Mouse (Mus musculus) forebrain, postnatal 0 days (tissue): ENCODE measurements at regions not wholly inside any gene's neighbourhood (a gene's known extent, or its start where the extent isn't known, plus 50 kb on each side); places are given as distances from the start of the nearest gene placed in this dataset.
A peak's percentile ranks its signal among the peaks of the same experiment; 100 is the strongest.

ENCODE experiments used
- ATAC-seq: fragments of 200-750 bp; cut with Nextera tagmentation; 2 replicates; pipeline ENCODE4 v1.8.0; 2017; ENCODE audit warnings: mild to moderate bottlenecking, moderate library complexity
- DNase-seq: peaks from one replicate; pipeline ENCODE4 v3.0.0-alpha.2; 2015
- H3K27ac ChIP-seq: fragments of 300-500 bp; sonication (generic); 2 replicates; pipeline ENCODE4 v1.5.1; 2014; ENCODE audit warnings: low read depth, mild to moderate bottlenecking, antibody characterized with exemption, low read length, moderate library complexity, mixed read lengths
- H3K27me3 ChIP-seq: fragments of 300-500 bp; sonication (generic); 2 replicates; pipeline ENCODE4 v1.6.1; 2014; ENCODE audit warnings: mild to moderate bottlenecking, low read length, mixed read lengths; ENCODE audit not compliant: insufficient read depth
- H3K36me3 ChIP-seq: fragments of 300-500 bp; sonication (generic); 2 replicates; pipeline ENCODE4 v1.6.1; 2014; ENCODE audit warnings: mild to moderate bottlenecking, moderate library complexity; ENCODE audit not compliant: insufficient read depth
- H3K4me1 ChIP-seq: fragments of 300-500 bp; sonication (generic); 2 replicates; pipeline ENCODE4 v1.6.1; 2014; ENCODE audit warnings: antibody characterized with exemption; ENCODE audit not compliant: insufficient read depth
- H3K4me2 ChIP-seq: fragments of 300-500 bp; sonication (generic); 2 replicates; pipeline ENCODE4 v1.6.1; 2014; ENCODE audit warnings: low read depth, mild to moderate bottlenecking, moderate library complexity
- H3K4me3 ChIP-seq: fragments of 300-500 bp; sonication (generic); 2 replicates; pipeline ENCODE4 v1.5.1; 2014; ENCODE audit warnings: low read depth, low read length, mixed read lengths
- H3K9ac ChIP-seq: fragments of 300-500 bp; sonication (generic); 2 replicates; pipeline ENCODE4 v1.6.1; 2014; ENCODE audit warnings: mild to moderate bottlenecking
- H3K9me3 ChIP-seq: fragments of 300-500 bp; sonication (generic); 2 replicates; pipeline ENCODE4 v1.6.1; 2016; ENCODE audit warnings: low read length
- CTCF ChIP-seq: sonication (generic); IDR thresholded peaks from 2 replicates; pipeline ENCODE4 v1.5.1; 2016; ENCODE audit warnings: antibody characterized with exemption, control low read depth, low read depth
- WGBS: fragments of 180-500 bp; shearing (Covaris S2); extraction: QIAGEN DNeasy Blood & Tissue Kit; methylation state at CpG from one replicate; pipeline ENCODE4 v1.1.7; 2014; 5-methylcytosine and 5-hydroxymethylcytosine counted together

- Histone ChIP-seq H3K4me1 (no peaks in the 10 kb centered on the region), H3K36me3 (no peaks in the 10 kb centered on the region), H3K27me3 (no peaks in the 10 kb centered on the region), H3K27ac (no peak overlapping the region), H3K4me2 (no peak overlapping the region), H3K9ac (no peak overlapping the region), H3K4me3 (no peak overlapping the region), H3K9me3 (no peaks in the 10 kb centered on the region)
- WGBS, result 49% methylated on average over 16 of the region's 16 CpGs
- ATAC-seq (no peak), DNase-seq (no peak)
- TF ChIP-seq CTCF, result no peak
Measured at GRCm38 (mm10) chr13:48717036-48717435, 54.2 kb downstream of the Barx1 start.

GRCm38 (mm10) chr13:48717451-48717850 lies 54.7 kb downstream of the Barx1 start:
- TF ChIP-seq CTCF, result no peak
- H3K4me1 ChIP-seq, result no peaks in the 10 kb centered on the region
- H3K27ac ChIP-seq, result no peak overlapping the region
- H3K4me3 ChIP-seq, result no peak overlapping the region
- no peak overlapping the region for H3K4me2 ChIP-seq
- 41% methylated on average over 10 of the region's 10 CpGs for WGBS
- DNase-seq (no peak), ATAC-seq (no peak)
- no peaks in the 10 kb centered on the region for H3K27me3 ChIP-seq
- no peaks in the 10 kb centered on the region for H3K36me3 ChIP-seq
- no peaks in the 10 kb centered on the region for H3K9me3 ChIP-seq
- H3K9ac ChIP-seq, result no peak overlapping the region

GRCm38 (mm10) chr13:48723676-48724075 lies 60.9 kb downstream of the Barx1 start:
- no peak for TF ChIP-seq CTCF
- H3K36me3 ChIP-seq, result no peaks in the 10 kb centered on the region
- no peak overlapping the region for H3K27ac ChIP-seq
- H3K4me2 ChIP-seq, result no peak overlapping the region
- peak; percentile 12; the same call in 1 of the 2 replicates for ATAC-seq
- H3K9me3 ChIP-seq, result no peaks in the 10 kb centered on the region
- no peak for DNase-seq
- no peak overlapping the region for H3K4me3 ChIP-seq
- no peak overlapping the region for H3K9ac ChIP-seq
- WGBS, result 11% methylated on average over 8 of the region's 8 CpGs
- H3K27me3 ChIP-seq, result no peaks in the 10 kb centered on the region
- no peaks in the 10 kb centered on the region for H3K4me1 ChIP-seq

GRCm38 (mm10) chr13:48726430-48726829 lies 63.6 kb downstream of the Barx1 start:
- DNase-seq (peak; percentile 35), ATAC-seq (peak; percentile 69)
- H3K27me3 ChIP-seq, result peaks cover 11% of the 10 kb centered on the region
- H3K4me2 ChIP-seq, result no peak overlapping the region
- WGBS, result 45% methylated on average over 4 of the region's 4 CpGs
- no peaks in the 10 kb centered on the region for H3K9me3 ChIP-seq
- no peaks in the 10 kb centered on the region for H3K4me1 ChIP-seq
- H3K4me3 ChIP-seq, result no peak overlapping the region
- no peaks in the 10 kb centered on the region for H3K36me3 ChIP-seq
- TF ChIP-seq CTCF, result peak; percentile 69
- no peak overlapping the region for H3K27ac ChIP-seq
- H3K9ac ChIP-seq, result no peak overlapping the region

GRCm38 (mm10) chr13:48731046-48731996 lies 68.5 kb downstream of the Barx1 start:
- Histone ChIP-seq H3K27me3 (peaks cover 23% of the 10 kb centered on the region), H3K36me3 (no peaks in the 10 kb centered on the region), H3K4me2 (peak overlapping the region; percentile 51), H3K9me3 (no peaks in the 10 kb centered on the region), H3K9ac (no peak overlapping the region), H3K4me1 (no peaks in the 10 kb centered on the region), H3K4me3 (peak overlapping the region; percentile 21), H3K27ac (no peak overlapping the region)
- 0 out of 2 replicates have a peak, but pooled peaks have one; percentile 9 for TF ChIP-seq CTCF
- DNase-seq (peak; percentile 18), ATAC-seq (0 out of 2 replicates have a peak, but pooled peaks have one; percentile 32)
- 5% methylated on average over 45 of the region's 51 CpGs for WGBS

- Histone ChIP-seq H3K36me3 (no peaks in the 10 kb centered on the region), H3K27me3 (peaks cover 23% of the 10 kb centered on the region), H3K9ac (no peak overlapping the region), H3K27ac (no peak overlapping the region), H3K9me3 (no peaks in the 10 kb centered on the region), H3K4me3 (no peak overlapping the region), H3K4me1 (no peaks in the 10 kb centered on the region), H3K4me2 (peak overlapping the region; percentile 19; the same call in 1 of the 2 replicates)
- peak; percentile 62 for TF ChIP-seq CTCF
- WGBS, result 5% methylated on average over 29 of the region's 29 CpGs
- peak; percentile 23; the same call in 1 of the 2 replicates for ATAC-seq
- DNase-seq, result peak; percentile 35
Measured at GRCm38 (mm10) chr13:48732168-48732841, 69.5 kb downstream of the Barx1 start.

- H3K4me1 ChIP-seq, result no peaks in the 10 kb centered on the region
- no peak overlapping the region for H3K4me2 ChIP-seq
- no peak overlapping the region for H3K4me3 ChIP-seq
- no peak for TF ChIP-seq CTCF
- DNase-seq (no peak), ATAC-seq (no peak)
- H3K27me3 ChIP-seq, result peaks cover 17% of the 10 kb centered on the region
- H3K9me3 ChIP-seq, result no peaks in the 10 kb centered on the region
- H3K36me3 ChIP-seq, result no peaks in the 10 kb centered on the region
- no peak overlapping the region for H3K27ac ChIP-seq
- WGBS, result 67% methylated on average over 9 of the region's 9 CpGs
- no peak overlapping the region for H3K9ac ChIP-seq
Measured at GRCm38 (mm10) chr13:48734985-48735384, 72.2 kb downstream of the Barx1 start.
